8 mouse cellular contexts compared by ENCODE assay signal in genomic region chr9:115308941-115309380, GRCm38 (mm10). TPM values are rescaled to one million over a fixed set of nuclear protein-coding genes. Genes with fewer than 3 reads are reported as not detected.
DNase-seq lines count a peak whose midpoint lies in the region; ATAC-seq and TF ChIP-seq lines count a peak whose summit lies in the region.

No protein-coding gene starts in this region.

- TF ChIP-seq POLR2A in heart, adult 2 months (IDR thresholded peaks at IDR 0.05; ENCODE audit: insufficient read depth, low read depth, low read length) = no peak
- TF ChIP-seq POLR2A in ES-Bruce4 (IDR thresholded peaks at IDR 0.05; ENCODE audit: insufficient read depth, low read length) = no peak

- TF ChIP-seq CTCF in heart, adult 2 months (IDR thresholded peaks at IDR 0.05) = no peak
- TF ChIP-seq CTCF in ES-Bruce4 (IDR thresholded peaks at IDR 0.05; ENCODE audit: low read depth, low read length) = no peak
- TF ChIP-seq CTCF in stomach, postnatal 0 days (IDR thresholded peaks at IDR 0.05; ENCODE audit: low read depth) = no peak

- DNase-seq in heart, adult 2 months = peak in 1 of 2 experiments; percentile 29
- DNase-seq in heart, postnatal 25 days (ENCODE audit: low spot score) = no peak
- DNase-seq in embryonic facial prominence, embryonic 11.5 days (ENCODE audit: low spot score) = peak; percentile 56
- DNase-seq in intestine, embryonic 14.5 days (ENCODE audit: low spot score) = no peak
- peak; percentile 61 for DNase-seq in lung, postnatal 25 days (ENCODE audit: low spot score)
- DNase-seq in stomach, postnatal 0 days (ENCODE audit: low spot score) = no peak

- peak overlapping the region; percentile 97 for H3K9ac ChIP-seq in heart, adult 2 months (ENCODE audit: low read depth, low read length)
- H3K9ac ChIP-seq in ES-Bruce4 (ENCODE audit: low read depth, poor library complexity, severe bottlenecking) = peak overlapping the region; percentile 96
- peak overlapping the region; percentile 98 for H3K9ac ChIP-seq in embryonic facial prominence, embryonic 11.5 days (replicated peaks; ENCODE audit: low read length)
- H3K9ac ChIP-seq in intestine, embryonic 14.5 days (ENCODE audit: low read length) = peak overlapping the region; percentile 99
- H3K9ac ChIP-seq in stomach, postnatal 0 days (ENCODE audit: low read length) = peak overlapping the region; percentile 96

- ATAC-seq in embryonic facial prominence, embryonic 11.5 days (replicated peaks; ENCODE audit: insufficient number of reproducible peaks, low FRiP score, low TSS enrichment, low read depth) = no peak
- ATAC-seq in intestine, embryonic 14.5 days (replicated peaks; ENCODE audit: low FRiP score, low TSS enrichment, low read depth) = no peak
- no peak for ATAC-seq in stomach, postnatal 0 days (ENCODE audit: low FRiP score, low TSS enrichment)
- no peak for ATAC-seq in activated CD4-positive, CD25-positive, alpha-beta regulatory T cell, adult 4 months

- WGBS in heart, adult 2 months = under 1% methylated on average over 18 of the region's 18 CpGs
- WGBS in embryonic facial prominence, embryonic 11.5 days = 0% methylated on average over 18 of the region's 18 CpGs
- WGBS in intestine, embryonic 14.5 days = 0% methylated on average over 18 of the region's 18 CpGs
- under 1% methylated on average over 18 of the region's 18 CpGs for WGBS in stomach, postnatal 0 days

- TF ChIP-seq EP300 in heart, adult 2 months (IDR thresholded peaks at IDR 0.05; ENCODE audit: insufficient read depth, low read depth, low read length) = no peak
- TF ChIP-seq EP300 in ES-Bruce4 (IDR thresholded peaks at IDR 0.05; ENCODE audit: insufficient read depth, low read depth, low read length) = no peak
- no peak for TF ChIP-seq EP300 in stomach, postnatal 0 days (optimal IDR thresholded peaks at IDR 0.05)

- intact Hi-C loops in heart, adult 2 months (cut with DNase I) = loop anchor here (10.0 kb wide), 1 partner anchor 396 kb away; no protein-coding TSS in a partner anchor
- intact Hi-C loops in heart, postnatal 25 days (cut with DNase I) = no loop called here

- peaks cover 11% of the 10 kb centered on the region for H3K36me3 ChIP-seq in heart, adult 2 months (ENCODE audit: control insufficient read depth, insufficient read depth, low read length)
- peaks cover 8% of the 10 kb centered on the region; the same call in 1 of the 2 replicates for H3K36me3 ChIP-seq in ES-Bruce4 (ENCODE audit: control insufficient read depth, insufficient read depth, low read length, poor library complexity, severe bottlenecking)
- H3K36me3 ChIP-seq in embryonic facial prominence, embryonic 11.5 days (replicated peaks; ENCODE audit: control insufficient read depth, insufficient read depth, low read depth, low read length) = no peaks in the 10 kb centered on the region
- H3K36me3 ChIP-seq in intestine, embryonic 14.5 days (ENCODE audit: control insufficient read depth, insufficient read depth, low read length) = no peaks in the 10 kb centered on the region
- H3K36me3 ChIP-seq in stomach, postnatal 0 days (ENCODE audit: control insufficient read depth, insufficient read depth, low read length) = no peaks in the 10 kb centered on the region

- H3K27ac ChIP-seq in heart, adult 2 months = peak overlapping the region; percentile 97
- no peak overlapping the region for H3K27ac ChIP-seq in ES-Bruce4 (ENCODE audit: insufficient read depth, low read length)
- H3K27ac ChIP-seq in embryonic facial prominence, embryonic 11.5 days (replicated peaks; ENCODE audit: low read depth, low read length) = peak overlapping the region; percentile 90
- H3K27ac ChIP-seq in intestine, embryonic 14.5 days (ENCODE audit: low read depth) = peak overlapping the region; percentile 99
- peak overlapping the region; percentile 96 for H3K27ac ChIP-seq in stomach, postnatal 0 days (replicated peaks)

- peak overlapping the region; percentile 57 for H3K4me2 ChIP-seq in embryonic facial prominence, embryonic 11.5 days (ENCODE audit: low read depth, low read length)
- H3K4me2 ChIP-seq in intestine, embryonic 14.5 days (ENCODE audit: low read length) = peak overlapping the region; percentile 80
- H3K4me2 ChIP-seq in stomach, postnatal 0 days (replicated peaks; ENCODE audit: low read depth) = peak overlapping the region; percentile 56

- no peaks in the 10 kb centered on the region; the same call in 1 of the 2 replicates for H3K4me1 ChIP-seq in heart, adult 2 months (ENCODE audit: control insufficient read depth, insufficient read depth, low read length)
- H3K4me1 ChIP-seq in ES-Bruce4 (ENCODE audit: control insufficient read depth, insufficient read depth, low read length) = peaks cover 2% of the 10 kb centered on the region
- no peaks in the 10 kb centered on the region for H3K4me1 ChIP-seq in embryonic facial prominence, embryonic 11.5 days (ENCODE audit: control insufficient read depth, insufficient read depth, low read length)
- H3K4me1 ChIP-seq in intestine, embryonic 14.5 days (replicated peaks; ENCODE audit: control insufficient read depth, insufficient read depth, low read length) = peaks cover 39% of the 10 kb centered on the region
- peaks cover 10% of the 10 kb centered on the region for H3K4me1 ChIP-seq in stomach, postnatal 0 days (replicated peaks; ENCODE audit: control insufficient read depth, insufficient read depth)

- H3K9me3 ChIP-seq in ES-Bruce4 (replicated peaks; ENCODE audit: control insufficient read depth, insufficient read depth, low read length, poor library complexity, severe bottlenecking) = no peaks in the 10 kb centered on the region
- no peaks in the 10 kb centered on the region for H3K9me3 ChIP-seq in embryonic facial prominence, embryonic 11.5 days (replicated peaks; ENCODE audit: control insufficient read depth, low read length)
- H3K9me3 ChIP-seq in intestine, embryonic 14.5 days (ENCODE audit: control insufficient read depth, low read length) = no peaks in the 10 kb centered on the region
- no peaks in the 10 kb centered on the region for H3K9me3 ChIP-seq in stomach, postnatal 0 days (ENCODE audit: control insufficient read depth, low read length)

- no peaks in the 10 kb centered on the region for H3K27me3 ChIP-seq in heart, adult 2 months (ENCODE audit: control insufficient read depth, insufficient read depth, low read length)
- no peaks in the 10 kb centered on the region for H3K27me3 ChIP-seq in ES-Bruce4 (ENCODE audit: control insufficient read depth, insufficient read depth, low read length, poor library complexity, severe bottlenecking)
- no peaks in the 10 kb centered on the region for H3K27me3 ChIP-seq in embryonic facial prominence, embryonic 11.5 days (ENCODE audit: control insufficient read depth, insufficient read depth, low read length)
- H3K27me3 ChIP-seq in intestine, embryonic 14.5 days (replicated peaks; ENCODE audit: control insufficient read depth, insufficient read depth, low read length) = no peaks in the 10 kb centered on the region
- no peaks in the 10 kb centered on the region for H3K27me3 ChIP-seq in stomach, postnatal 0 days (ENCODE audit: control insufficient read depth, insufficient read depth, low read length)

- peak overlapping the region; percentile 77 for H3K4me3 ChIP-seq in heart, adult 2 months
- H3K4me3 ChIP-seq in ES-Bruce4 (ENCODE audit: low read depth, low read length) = peak overlapping the region; percentile 92
- H3K4me3 ChIP-seq in embryonic facial prominence, embryonic 11.5 days (ENCODE audit: low read depth, low read length) = peak overlapping the region; percentile 97
- H3K4me3 ChIP-seq in intestine, embryonic 14.5 days (ENCODE audit: low read depth, low read length) = peak overlapping the region; percentile 96
- H3K4me3 ChIP-seq in stomach, postnatal 0 days (ENCODE audit: low read depth, low read length) = peak overlapping the region; percentile 98

- H3K79me2 ChIP-seq in heart, adult 2 months (replicated peaks; ENCODE audit: control insufficient read depth, insufficient read depth, low read length) = peaks cover 3% of the 10 kb centered on the region; the same call in 1 of the 2 replicates

RNA-seq across cellular contexts. Expression of gene Stt3b, which starts 1.3 kb away (rescaled TPM):
- total RNA-seq in heart, adult 2 months (2021) = 10 to 100 TPM; 54.9 to 56.5 TPM
- polyA plus RNA-seq in heart, adult 2 months (2012; rRNA removed) = 22.2 and 35.7 TPM in 2 replicates
- total RNA-seq in heart, postnatal 25 days (2021) = 10 to 100 TPM; 56.0 to 58.2 TPM
- 118 and 120 TPM in 2 replicates for polyA plus RNA-seq in ES-Bruce4 (2011; ENCODE audit: insufficient read depth, insufficient read length, low read depth, missing spikeins)
- 111 and 118 TPM in 2 replicates for polyA plus RNA-seq in embryonic facial prominence, embryonic 11.5 days (2014; fragmentation: Nextera tagmentation; extraction: Ambion mirVana)
- 124 and 135 TPM in 2 replicates for polyA plus RNA-seq in intestine, embryonic 14.5 days (2014; fragmentation: Nextera tagmentation; extraction: Ambion mirVana)
- 48.9 and 49.6 TPM in 2 replicates for polyA plus RNA-seq in stomach, postnatal 0 days (2015; fragmentation: Nextera tagmentation; extraction: Ambion mirVana)
- 10 to 100 TPM; 19.5 to 28.9 TPM for polyA plus RNA-seq in activated CD4-positive, CD25-positive, alpha-beta regulatory T cell, adult 4 months (2017; shearing (Covaris generic))

Comparison
In these comparisons a context has a peak if more than half of its experiments do, and no peak if none do; other contexts are left out.
1. DNase-seq: peak in embryonic facial prominence, embryonic 11.5 days (single experiment) and lung, postnatal 25 days (single experiment); none in heart, postnatal 25 days (single experiment), intestine, embryonic 14.5 days (single experiment) and stomach, postnatal 0 days (single experiment).
2. Peak in every context shown above with its lines, with median percentiles within 50 percentile points of each other: H3K4me3 ChIP-seq, H3K9ac ChIP-seq and H3K4me2 ChIP-seq.